Mouse (Mus musculus): Measurements from ENCODE around the gene Olfr487.
"Not testable (repeated sequence)": the region's sequence is repeated elsewhere in the genome, so short reads cannot be mapped to it uniquely, and the experiment has no call there.

Gene Olfr487

GRCm38 (mm10) chr7:108214536-108214935, at the start of gene Olfr487:
Gene Olfr487 (minus strand): TSS chr7:108214636.
- DNase-seq (ENCODE audit: low spot score) = not testable (repeated sequence)

- DNase-seq (ENCODE audit: low spot score) = no peak
These were observed 43.8 kb upstream of the Olfr487 start, which contains the start of gene Olfr488 for GRCm38 (mm10) chr7:108258247-108258646. Gene Olfr488 (minus strand): TSS chr7:108258347.

GRCm38 (mm10) chr7:108233551-108233950, 19.1 kb upstream of the Olfr487 start:
- DNase-seq (ENCODE audit: low spot score) = no peak

- no peak for DNase-seq (ENCODE audit: low spot score)
These were observed 17.5 kb downstream of the Olfr487 start for GRCm38 (mm10) chr7:108196938-108197337.

GRCm38 (mm10) chr7:108196337-108196736, 18.1 kb downstream of the Olfr487 start:
- DNase-seq (ENCODE audit: low spot score) = not testable (repeated sequence)

GRCm38 (mm10) chr7:108192714-108193113, 21.7 kb downstream of the Olfr487 start:
- not testable (repeated sequence) for DNase-seq (ENCODE audit: low spot score)

GRCm38 (mm10) chr7:108191196-108191595, 23.2 kb downstream of the Olfr487 start:
- not testable (repeated sequence) for DNase-seq (ENCODE audit: low spot score)

- not testable (repeated sequence) for DNase-seq (ENCODE audit: low spot score)
These were observed 29.2 kb downstream of the Olfr487 start for GRCm38 (mm10) chr7:108185237-108185636.

GRCm38 (mm10) chr7:108184401-108184800, 30.0 kb downstream of the Olfr487 start:
- DNase-seq (ENCODE audit: low spot score) = not testable (repeated sequence)

GRCm38 (mm10) chr7:108172642-108173041, 41.8 kb downstream of the Olfr487 start, which contains the start of gene Olfr486:
Gene Olfr486 (minus strand): TSS chr7:108172742.
- DNase-seq (ENCODE audit: low spot score) = not testable (repeated sequence)

GRCm38 (mm10) chr7:108159771-108160170, 54.7 kb downstream of the Olfr487 start, which contains the start of gene Olfr485:
Gene Olfr485 (minus strand): TSS chr7:108159871.
- no peak for DNase-seq (ENCODE audit: low spot score)
